Mouse (Mus musculus) megakaryocyte progenitor cell, adult 5-6 weeks (primary cell): ENCODE results near the gene Pik3r6. TPM values are rescaled to one million over a fixed set of nuclear protein-coding genes. Genes with fewer than 3 reads are reported as not detected.
A peak's percentile ranks its signal among the peaks of the same experiment; 100 is the strongest.

Experiments used
- ATAC-seq: replicated peaks from 2 replicates; pipeline ENCODE4 v1.8.0; 2016; ENCODE audit warnings: mild to moderate bottlenecking, moderate TSS enrichment, inconsistent platforms; ENCODE audit not compliant: poor library complexity
- total RNA-seq, 2 experiments: library from RNA; stranded (forward) in 1 of 2; stranded (reverse) in 1 of 2; fragments of 157-497, 149-512 nt in 1 of 2; fragments of 200-1000 nt in 1 of 2; gene quantifications; 2 replicates each; pipeline versions ENCODE4 v1.2.3 to v1.2.4; 2015 to 2017

Gene Pik3r6
- total RNA-seq, 2 experiments from 2014 or later, result 5.5 to 9.8 TPM

DNA sequence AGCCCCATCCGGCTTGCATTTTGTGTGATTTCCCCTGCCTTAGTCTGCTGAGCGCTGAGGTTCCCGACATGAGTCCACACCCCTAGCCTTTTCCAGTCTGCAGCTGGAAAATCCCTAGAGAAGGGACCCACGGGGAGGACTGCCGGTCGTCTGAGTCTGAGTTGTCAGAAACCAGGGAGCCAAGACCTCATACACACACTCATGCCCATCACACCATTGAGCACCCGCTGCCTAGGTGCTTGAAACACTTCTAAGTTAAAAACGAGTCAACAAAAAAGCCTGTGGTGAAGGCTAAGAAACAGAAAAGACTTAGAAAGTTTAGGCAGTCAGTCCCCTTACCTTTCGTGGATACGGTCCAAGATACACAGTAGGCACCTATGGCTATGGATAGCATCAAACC lies 15.1 kb upstream of the Pik3r6 start:
- ATAC-seq, result no peak

DNA sequence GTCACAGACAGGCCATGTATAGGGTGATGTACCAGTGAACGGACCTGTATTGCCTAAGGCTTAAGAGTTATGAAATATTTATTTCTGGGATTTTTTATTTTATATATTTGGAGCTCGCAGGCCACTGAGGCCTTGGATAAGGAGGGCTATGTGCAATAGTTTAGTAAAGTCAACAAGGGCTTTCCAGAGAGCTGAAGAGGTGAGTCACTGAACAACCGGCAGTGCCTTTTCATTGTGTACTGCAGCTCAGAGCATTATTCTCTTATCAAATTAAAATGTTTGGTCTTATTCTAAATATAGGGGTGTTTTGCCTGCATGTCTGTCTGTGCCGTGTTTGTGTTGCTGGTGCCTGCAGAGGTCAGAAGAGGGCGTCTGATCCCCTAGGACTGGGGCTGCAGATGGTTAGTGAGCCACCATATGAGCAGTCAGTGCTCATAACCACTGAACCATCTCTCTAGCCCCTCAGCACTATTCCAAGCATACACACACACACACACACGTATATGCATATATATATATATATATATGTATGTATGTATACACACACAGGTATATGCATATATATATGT lies 14.5 kb upstream of the Pik3r6 start:
- no peak for ATAC-seq

DNA sequence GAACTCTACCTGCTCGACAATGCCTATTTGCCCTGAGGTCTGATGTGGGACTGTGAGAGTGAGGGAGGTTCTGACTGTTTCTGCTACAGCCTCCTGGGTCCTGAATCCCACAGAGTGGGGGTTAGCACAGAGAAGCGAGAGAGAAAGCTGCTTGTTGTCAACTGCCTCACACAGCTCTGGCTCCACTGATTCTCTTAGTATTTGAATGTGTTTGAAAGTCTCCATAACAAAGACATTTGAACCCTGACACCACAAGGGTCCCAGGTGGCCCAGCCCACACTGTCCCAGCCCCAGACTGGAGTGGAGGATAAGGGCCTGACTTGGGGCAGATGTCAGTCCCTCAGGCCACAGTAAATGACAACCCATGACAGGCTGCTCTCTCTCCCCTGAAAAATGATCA lies 13.6 kb upstream of the Pik3r6 start:
- no peak for ATAC-seq

DNA sequence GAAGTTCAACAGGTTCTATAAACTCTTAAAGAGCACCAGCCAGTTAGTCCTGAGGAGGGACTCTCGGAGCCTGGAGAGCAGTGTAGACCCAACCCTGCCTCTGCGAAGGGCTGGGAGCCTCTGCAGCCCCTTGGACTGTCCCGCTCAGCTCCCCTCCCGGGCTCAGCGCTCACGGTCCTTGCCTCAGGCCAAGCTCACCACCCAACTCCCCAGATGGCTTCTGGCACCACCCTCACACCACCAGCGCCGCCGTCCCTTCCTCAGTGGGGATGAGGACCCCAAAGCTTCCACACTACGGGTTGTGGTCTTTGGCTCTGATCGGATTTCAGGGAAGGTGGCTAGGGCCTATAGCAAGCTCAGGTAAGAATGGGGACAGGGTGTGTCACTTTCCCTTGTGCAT lies 10.2 kb upstream of the Pik3r6 start:
- no peak for ATAC-seq

DNA sequence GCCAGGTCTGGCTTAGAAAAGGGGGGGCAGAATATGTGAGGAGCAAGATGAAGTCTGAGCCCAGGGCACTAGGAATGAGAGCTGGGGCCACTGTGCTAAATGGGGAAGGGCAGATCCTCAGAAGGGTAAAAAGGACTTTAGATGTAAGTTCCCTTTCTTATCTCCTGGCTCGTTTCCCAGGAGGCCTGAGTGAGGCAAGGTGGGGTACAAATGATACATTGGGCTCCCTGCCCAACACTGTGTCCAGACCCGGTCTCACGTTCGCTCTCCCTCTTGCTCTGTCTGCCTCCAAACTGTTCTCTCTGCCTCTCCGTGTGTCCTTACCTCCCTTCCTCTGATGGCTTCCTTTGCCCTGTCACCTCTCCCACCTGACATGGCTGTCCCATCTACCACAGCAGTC lies 9.1 kb upstream of the Pik3r6 start:
- ATAC-seq, result no peak

DNA sequence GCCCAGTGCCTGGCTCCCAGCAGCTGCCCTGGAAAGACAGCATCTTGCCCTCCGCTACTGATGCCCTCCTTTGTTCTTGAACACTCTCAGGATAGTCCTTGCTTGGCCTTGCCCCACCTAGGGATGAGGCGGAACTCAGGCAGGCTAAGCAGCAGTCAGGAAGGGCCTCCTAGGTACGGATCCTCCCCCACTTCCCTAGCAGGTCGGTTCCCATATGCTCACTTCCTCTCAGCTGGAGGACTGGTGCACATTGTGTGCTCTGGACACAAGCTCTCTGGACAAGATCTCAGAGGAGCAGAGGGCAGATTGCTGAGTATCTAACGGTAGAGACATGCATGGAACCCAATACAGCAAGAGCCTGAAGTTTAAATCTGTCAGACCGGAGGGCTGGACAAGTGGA lies 5.7 kb upstream of the Pik3r6 start:
- peak; percentile 22 for ATAC-seq

DNA sequence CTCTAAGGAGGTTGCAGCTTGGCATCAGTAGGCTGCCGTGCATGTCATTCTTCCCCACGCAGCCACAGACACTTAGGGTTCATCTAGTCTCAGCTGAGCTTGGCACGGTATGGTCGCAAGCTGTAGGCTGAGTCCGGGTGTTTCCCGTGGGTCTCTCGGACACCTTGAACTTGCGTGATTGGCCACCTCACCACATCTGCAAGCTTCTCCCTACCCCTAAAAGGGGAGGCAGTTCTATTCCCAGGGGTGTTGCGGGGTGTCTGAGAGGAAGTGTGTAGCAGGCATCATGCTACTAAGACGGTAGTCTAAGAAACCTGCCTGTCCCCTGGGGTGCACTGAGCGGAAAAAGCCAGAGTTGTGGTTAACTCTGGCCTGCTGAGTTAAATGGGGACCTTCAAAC lies 4.3 kb upstream of the Pik3r6 start:
- no peak for ATAC-seq

DNA sequence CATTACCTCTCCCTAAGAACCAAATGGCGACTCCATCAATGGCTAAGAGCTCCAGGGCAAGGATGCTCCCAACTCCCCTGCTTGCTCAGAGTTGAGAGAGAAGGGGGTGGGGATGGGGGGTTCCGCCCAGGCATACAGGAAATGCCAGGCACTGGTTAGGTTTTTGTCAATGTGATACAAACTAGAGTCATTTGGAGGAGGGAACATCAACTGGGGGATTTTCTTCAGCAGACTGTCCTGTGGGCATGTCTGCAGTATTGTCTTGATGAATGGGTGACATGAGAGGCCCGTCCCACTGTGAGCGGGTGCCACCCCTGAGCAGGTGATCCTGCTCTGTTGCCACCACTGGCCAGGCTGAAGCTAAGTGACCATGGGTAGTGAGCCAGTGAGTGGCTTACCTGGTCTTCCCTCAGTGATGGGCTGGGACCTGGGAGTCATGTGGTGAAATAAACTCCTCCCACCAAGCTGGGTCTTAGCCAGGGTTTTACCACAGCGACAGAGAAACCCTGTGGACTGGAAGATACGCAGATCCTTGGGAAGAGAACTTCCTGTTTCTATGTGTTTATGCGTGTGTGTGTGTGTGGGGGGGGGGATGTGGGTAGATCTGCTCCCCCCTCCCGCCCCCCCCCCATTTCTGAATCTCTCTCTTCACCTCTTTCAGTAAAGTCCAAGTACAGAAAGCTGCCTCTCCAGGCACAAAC lies 3.7 kb upstream of the Pik3r6 start:
- ATAC-seq, result 0 out of 2 replicates have a peak, but pooled peaks have one; percentile 6

DNA sequence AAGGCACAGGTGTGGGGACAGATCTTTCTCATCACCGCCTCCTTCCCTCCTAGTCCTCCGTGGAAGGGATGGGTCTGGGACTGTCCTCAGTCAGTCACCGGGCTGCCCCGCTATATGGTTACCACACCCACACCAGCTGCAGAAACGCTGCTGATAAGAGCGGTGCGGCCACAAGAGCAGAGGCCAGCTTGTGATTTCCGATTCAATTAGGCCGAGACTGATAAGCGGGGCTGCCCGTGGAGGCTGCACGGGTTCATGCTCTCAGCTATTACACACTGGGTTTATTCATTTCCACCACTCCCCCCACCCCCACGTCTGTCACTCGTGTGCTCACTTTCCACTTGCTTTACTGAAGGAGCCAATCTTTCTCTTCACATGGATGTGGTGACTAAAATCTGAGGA lies 1.9 kb upstream of the Pik3r6 start:
- ATAC-seq, result peak; percentile 45

DNA sequence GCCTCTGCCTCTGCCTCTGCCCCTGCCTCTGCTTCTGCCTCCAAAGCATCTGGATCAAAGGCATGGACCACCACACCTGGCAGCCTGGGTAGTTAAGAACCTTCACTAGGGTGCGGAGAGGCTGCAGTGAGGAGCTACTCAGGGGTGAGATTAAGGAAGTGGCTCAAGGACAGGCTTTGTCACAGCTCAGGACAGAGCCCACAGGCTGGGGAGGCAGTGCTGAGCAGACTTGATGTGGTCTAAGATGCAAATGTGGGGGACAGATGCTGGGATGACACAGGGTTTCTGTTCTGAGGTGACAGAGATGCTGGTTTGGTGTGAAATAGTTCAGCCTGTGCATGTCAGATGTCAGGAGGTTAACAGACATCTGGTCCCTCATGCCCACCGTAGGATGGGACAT lies 411 bp upstream of the Pik3r6 start:
- peak; percentile 56 for ATAC-seq

DNA sequence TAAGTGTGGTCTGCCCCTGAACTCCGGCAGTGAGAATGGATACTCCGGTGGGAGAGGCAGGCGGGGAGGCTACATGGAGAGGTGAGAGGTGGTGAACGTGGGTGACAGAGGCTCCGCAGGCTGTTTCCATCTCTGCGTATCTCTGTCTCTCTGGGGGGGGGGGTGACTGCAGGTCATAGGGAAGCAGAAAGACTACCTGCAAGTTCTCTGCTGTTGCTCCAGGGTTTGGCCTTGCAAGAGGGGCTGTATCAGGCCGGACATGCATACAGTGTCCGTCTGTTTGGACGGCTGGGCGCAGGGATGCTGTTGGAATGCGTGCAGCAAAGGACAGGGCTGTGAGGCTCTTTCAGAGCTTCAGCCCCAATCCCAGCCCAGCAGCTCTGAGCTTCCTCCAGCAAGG lies 2.1 kb downstream of the Pik3r6 start:
- ATAC-seq, result no peak

DNA sequence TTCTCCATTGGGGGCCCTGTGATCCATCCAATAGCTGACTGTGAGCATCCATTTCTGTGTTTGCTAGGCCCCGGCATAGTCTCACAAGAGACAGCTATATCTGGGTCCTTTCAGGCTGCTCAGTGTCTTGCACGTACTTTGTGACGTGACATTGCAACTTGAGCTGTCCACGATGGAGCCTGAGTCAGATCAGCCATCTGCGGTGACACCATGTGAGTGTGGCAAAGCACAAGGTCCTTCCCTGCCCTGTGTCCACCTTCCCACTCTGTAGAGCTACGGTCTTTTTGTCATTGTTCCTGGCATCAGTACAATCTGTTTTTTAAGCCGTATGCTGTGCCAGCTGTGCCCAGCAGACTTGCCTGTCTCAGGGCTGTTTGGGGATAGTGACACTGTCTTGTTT lies 4.4 kb downstream of the Pik3r6 start:
- no peak for ATAC-seq

DNA sequence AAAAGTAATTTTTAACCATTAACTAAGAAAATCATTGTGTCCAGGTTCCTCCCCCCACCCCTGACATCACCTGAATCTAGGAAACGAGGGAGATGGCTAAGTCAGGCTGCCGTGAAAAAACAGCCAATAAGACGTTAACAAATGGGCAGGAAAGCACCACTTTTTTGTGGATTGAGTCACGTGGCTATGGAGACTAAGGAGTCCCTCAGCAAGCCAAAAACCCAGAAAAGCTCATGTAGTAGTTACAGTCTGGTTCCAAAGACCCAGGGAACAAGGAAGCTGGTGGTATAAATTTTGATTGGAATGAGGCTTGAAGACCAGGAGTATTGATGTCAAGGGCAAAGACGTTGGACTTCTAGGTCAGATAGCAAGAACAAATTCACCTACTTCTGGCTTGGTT lies 5.8 kb downstream of the Pik3r6 start:
- ATAC-seq, result no peak

DNA sequence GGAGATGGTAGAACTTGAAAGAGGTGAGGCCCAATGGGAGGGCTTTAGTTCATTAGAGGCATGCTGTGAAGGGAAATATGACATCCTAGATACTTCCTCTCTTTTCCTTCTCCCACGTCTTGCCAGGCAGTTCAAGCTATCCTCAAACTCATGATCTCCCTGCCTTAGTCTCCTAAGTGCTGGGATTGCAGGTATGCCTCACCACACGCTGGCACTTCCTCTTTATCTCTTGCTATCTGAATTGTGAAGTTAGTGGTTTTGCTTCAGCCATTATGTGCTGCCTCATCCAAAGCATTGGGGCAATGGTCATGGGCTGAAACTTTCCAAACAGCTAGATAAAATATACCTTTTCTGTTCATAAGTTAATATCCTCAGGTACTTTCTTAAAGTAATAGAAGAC lies 6.4 kb downstream of the Pik3r6 start:
- peak; percentile 54 for ATAC-seq

DNA sequence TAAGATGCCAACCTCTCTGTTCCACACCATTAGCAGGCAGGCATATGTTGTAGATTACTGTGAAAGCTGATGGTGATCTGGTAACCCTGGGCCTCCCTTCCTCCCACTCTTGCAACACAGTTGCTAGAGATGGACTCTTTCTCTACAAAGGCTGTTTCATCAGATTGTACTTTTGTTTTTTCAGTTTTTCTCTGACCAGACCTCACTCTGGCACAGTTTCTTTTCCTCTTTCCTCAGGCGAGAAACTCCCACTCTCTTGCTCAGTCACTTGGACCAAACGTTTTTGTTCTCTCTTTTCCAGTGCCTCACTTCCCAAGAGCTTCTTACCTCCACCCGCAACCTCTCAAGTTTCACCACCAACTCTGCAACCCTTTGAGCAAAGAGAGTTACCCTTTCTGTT lies 11.2 kb downstream of the Pik3r6 start:
- ATAC-seq, result peak; percentile 90

DNA sequence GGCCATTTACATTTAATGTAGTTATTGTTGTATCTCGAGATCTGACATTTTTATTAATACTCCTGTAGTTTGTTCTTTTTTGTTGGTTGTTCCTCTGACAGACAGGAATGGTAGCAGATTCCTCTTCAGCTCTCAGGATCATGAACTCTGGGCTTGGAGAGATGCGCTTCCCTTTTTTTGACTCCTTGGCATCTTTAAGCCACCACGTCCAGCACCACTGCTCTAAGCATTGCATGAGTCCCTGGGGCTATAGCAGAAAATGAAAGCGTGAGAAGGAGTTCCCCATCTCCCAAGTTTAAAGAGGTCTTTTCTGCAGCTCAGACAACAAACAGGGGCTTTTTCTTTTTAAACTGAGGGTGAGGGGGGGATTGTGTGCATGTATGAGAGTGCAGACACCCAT lies 16.5 kb downstream of the Pik3r6 start:
- ATAC-seq, result 0 out of 2 replicates have a peak, but pooled peaks have one; percentile 55

DNA sequence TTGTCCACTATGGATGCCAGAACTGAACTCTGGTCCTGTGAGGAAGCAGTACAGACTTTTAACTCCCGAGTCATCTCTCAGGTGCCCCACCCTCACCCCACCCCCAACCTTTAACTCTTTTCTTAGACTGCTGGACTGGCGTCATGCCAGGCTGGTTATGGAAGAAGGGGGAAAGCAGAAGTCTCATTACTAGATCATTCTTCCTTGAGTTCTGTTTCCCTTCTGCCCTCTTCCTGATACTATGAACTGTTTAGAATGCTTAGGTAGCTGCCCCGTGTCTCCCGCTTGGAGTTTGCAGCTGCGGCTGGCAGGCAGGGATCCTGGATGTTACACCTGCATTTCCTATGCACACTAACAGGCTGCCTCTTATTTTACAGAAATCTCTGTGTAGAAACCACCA lies 17.0 kb downstream of the Pik3r6 start:
- peak; percentile 37 for ATAC-seq

DNA sequence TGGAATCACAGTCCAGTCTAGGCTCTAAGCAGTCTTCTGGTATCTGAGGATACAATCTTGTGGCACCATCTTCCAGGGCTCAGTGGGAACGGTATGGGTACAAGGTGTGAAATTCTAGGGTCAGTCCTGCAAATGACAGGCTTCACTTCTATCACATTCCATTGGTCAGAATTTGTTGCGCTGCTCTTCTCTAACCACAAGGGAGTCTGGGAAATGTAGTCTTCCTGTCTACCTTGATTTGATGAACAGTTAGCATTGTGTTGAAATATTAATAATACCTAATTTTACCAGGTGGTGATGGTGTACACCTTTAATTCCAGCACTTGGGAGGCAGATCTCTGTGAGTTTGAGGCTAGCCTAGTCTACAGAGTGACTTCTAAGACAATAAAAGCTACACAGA lies 17.6 kb downstream of the Pik3r6 start:
- ATAC-seq, result no peak

DNA sequence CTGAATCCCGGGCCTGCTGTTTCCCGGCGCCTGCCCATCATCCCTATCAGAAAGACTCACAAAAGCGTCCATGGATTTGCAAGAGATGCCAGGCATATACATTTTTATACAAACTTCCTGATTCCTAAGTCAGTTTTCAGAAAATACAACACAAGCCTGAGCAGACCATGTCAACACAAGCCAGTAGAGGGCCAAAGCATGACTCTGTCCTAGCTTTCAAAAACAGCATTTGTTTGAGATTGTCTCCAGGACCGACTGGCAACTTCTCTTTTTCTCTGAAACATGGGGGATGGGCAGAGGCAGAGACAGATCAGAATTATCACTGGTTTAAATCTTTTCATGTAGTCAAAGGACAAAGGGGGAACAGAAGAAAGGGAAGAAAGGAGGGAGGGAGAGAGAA lies 18.5 kb downstream of the Pik3r6 start:
- ATAC-seq, result peak; percentile 64

DNA sequence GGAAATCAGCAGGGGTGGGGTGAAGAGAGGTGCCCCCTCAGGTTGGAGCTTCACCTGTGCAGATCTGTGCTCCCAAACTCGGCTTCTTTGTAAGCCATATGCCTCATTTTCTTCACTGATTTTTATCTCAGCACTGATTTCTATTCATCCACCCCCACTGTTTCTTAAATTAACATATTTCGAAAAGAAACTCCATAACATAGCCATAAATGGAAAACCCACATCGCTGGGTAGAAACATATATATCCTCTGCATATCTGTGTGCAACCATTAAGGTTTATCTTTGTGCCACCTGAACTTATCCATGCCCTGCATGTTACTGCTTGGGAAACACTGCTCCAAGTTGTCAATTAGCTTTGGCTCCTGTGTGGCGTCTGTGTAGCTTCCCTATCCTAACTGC lies 23.6 kb downstream of the Pik3r6 start:
- ATAC-seq, result no peak

DNA sequence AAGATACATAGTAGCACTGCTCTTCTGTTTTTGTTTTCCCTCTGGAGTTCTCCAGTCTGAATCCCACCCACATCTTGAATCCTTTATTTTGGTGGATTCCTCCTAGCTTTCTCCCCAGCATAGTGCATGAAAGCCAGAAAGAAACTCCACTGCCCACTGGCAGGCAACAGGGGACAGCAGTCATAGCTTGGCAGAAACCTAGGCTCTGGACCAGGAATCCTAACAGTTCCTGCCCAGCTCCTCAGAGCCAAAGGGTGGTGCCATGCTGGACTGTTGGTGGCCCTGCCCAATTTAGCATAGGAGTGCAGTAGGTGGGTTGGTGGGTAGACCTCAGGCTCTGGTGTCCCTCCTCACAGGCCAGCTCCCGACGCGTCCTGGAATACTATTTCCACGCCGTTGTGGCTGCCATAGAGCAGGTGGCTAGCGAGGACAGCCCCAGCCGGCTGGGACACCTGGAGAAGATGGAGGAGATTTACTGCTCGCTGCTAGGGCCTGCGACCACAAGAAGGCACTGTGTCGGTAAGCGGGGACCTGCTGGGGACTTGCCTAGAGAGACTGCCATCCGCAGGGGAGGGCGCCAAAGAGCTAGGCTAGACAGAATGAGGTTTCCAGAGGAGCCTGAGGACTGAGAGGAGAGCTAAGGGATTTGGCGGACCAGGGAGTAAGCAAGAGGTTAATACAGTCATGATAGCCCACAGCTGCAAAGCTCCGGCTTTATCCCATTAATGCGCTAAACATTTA lies 28.4 kb downstream of the Pik3r6 start:
- ATAC-seq, result no peak

DNA sequence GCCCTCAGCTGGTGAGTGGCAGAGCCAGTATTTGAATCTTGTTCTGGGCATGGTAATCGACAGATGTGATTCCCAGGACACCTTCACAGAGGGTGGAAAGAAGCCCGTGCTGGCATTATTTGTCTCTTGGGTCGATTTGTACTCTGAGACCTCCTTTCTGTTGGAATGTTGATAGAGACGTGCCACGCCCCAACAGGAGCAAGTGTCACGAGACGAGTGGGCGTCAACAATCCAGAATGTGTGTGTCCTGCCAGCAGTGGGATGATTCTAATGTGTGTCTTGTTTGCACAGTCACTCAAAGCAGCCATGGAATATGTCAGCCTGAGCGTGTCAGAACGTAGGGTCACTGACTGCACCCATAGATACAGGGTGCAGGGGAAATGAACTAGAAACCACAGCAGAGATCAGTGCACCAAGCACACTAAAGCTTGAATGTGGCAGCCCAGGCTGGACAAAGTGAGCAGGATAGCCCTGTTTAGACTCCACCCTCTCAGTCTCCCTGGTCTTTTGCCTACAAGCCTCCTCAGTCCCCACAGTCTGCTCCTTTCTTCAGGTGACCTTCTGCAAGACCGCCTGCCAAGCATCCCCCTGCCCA lies 29.2 kb downstream of the Pik3r6 start:
- no peak for ATAC-seq
